Mouse (Mus musculus) kidney, postnatal 0 days (tissue): Measurements from ENCODE around the gene Crebl2. TPM values are rescaled to one million over a fixed set of nuclear protein-coding genes. Genes with fewer than 3 reads are reported as not detected.
A peak's percentile ranks its signal among the peaks of the same experiment; 100 is the strongest.

Experiments used
- ATAC-seq: fragments of 200-750 bp; cut with Nextera tagmentation; replicated peaks from 2 replicates; pipeline ENCODE4 v1.8.0; 2017; ENCODE audit warnings: low read depth, moderate number of reproducible peaks, moderate TSS enrichment, moderate library complexity; ENCODE audit not compliant: low FRiP score
- DNase-seq: peaks from one replicate; pipeline ENCODE4 v3.0.0-alpha.2; 2016; ENCODE audit warnings: low spot score
- H3K27ac ChIP-seq: fragments of 300-500 bp; sonication (generic); 2 replicates; pipeline ENCODE4 v1.5.1; 2014; ENCODE audit warnings: mild to moderate bottlenecking
- H3K27me3 ChIP-seq: fragments of 300-500 bp; sonication (generic); 2 replicates; pipeline ENCODE4 v1.6.1; 2014; ENCODE audit warnings: low read length, mixed read lengths; ENCODE audit not compliant: insufficient read depth
- H3K36me3 ChIP-seq: fragments of 300-500 bp; sonication (generic); 2 replicates; pipeline ENCODE4 v1.6.1; 2014; ENCODE audit warnings: low read length, mixed read lengths; ENCODE audit not compliant: insufficient read depth
- H3K4me1 ChIP-seq: fragments of 300-500 bp; sonication (generic); replicated peaks from 2 replicates; pipeline ENCODE4 v1.6.1; 2014; ENCODE audit warnings: antibody characterized with exemption, low read length, mixed read lengths; ENCODE audit not compliant: insufficient read depth
- H3K4me2 ChIP-seq: fragments of 300-500 bp; sonication (generic); 2 replicates; pipeline ENCODE4 v1.6.1; 2014; ENCODE audit warnings: mild to moderate bottlenecking, low read length, moderate library complexity, mixed read lengths
- H3K4me3 ChIP-seq: fragments of 300-500 bp; sonication (generic); replicated peaks from 2 replicates; pipeline ENCODE4 v1.5.1; 2014; ENCODE audit warnings: low read depth, low read length
- H3K9ac ChIP-seq: fragments of 300-500 bp; sonication (generic); 2 replicates; pipeline ENCODE4 v1.6.1; 2014; ENCODE audit warnings: low read depth, low read length
- H3K9me3 ChIP-seq: fragments of 300-500 bp; sonication (generic); replicated peaks from 2 replicates; pipeline ENCODE4 v1.6.1; 2016; ENCODE audit warnings: low read length, inconsistent platforms, mixed read lengths
- CTCF ChIP-seq: IDR thresholded peaks from 2 replicates; pipeline ENCODE4 v1.5.1; 2016; ENCODE audit warnings: antibody characterized with exemption, low read depth, mild to moderate bottlenecking, moderate library complexity
- WGBS: fragments of 180-500 bp; shearing (Covaris S2); extraction: QIAGEN DNeasy Blood & Tissue Kit; methylation state at CpG from one replicate; pipeline ENCODE4 v1.1.7; 2014; 5-methylcytosine and 5-hydroxymethylcytosine counted together
- polyA plus RNA-seq: library from polyadenylated mRNA; unstranded; fragments of >200 nt; fragmentation: Nextera tagmentation; extraction: Ambion mirVana; gene quantifications from 2 replicates; pipeline ENCODE4 v1.2.1, GENCODE M21; 2015

Gene Crebl2
- polyA plus RNA-seq, 1 experiment from 2014 or later, result 5.6 TPM

DNA sequence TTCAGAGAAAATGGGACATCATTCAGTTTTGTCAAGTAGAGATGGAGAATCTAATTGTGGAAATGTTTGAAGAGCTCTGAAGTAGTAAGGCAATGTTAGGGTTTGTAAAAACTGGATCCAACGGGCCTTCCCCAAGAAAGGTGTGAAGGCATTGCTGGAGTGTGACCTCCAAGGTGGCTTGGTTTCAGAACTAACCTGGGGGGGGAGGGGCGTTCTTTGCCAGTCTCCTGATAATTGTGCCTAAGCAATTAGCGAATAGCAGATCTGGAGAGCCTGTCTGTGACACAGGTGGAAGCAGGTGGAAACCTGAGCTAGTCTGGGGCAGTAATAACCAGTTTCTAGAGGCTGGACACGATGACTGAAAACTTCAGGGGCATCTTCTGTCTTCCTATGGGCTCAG lies 15.8 kb downstream of the Crebl2 start:
- 64% methylated on average over 4 of the region's 4 CpGs for WGBS
- no peak for DNase-seq
- Histone ChIP-seq H3K9ac (no peak overlapping the region), H3K4me1 (no peaks in the 10 kb centered on the region), H3K4me3 (no peak overlapping the region), H3K9me3 (no peaks in the 10 kb centered on the region), H3K27ac (no peak overlapping the region), H3K4me2 (no peak overlapping the region), H3K36me3 (0 out of 2 replicates have a peak, but pooled peaks cover 4% of the 10 kb centered on the region), H3K27me3 (no peaks in the 10 kb centered on the region)
- ATAC-seq, result no peak
- TF ChIP-seq CTCF, result no peak

DNA sequence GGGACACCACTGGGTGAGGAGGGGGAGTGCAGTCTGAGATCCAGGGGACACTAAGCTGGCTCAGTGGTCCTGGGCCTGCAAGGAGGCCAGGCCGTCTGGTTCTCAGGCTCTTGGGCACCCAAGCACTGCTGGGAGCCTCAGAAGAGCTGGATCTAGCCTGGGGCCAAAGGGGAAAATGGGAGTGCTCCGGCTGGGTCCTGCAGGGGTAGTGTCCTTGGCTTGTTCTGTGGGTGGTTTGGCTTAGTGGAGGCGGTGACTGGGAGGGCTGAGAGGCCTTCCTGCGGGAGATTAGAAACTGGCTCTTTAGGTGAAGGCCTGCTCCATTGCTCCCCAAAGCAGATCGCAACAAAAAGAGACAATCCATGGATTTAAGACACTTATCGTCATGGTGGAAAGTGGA lies 16.4 kb downstream of the Crebl2 start:
- no peaks in the 10 kb centered on the region for H3K4me1 ChIP-seq
- H3K27me3 ChIP-seq, result no peaks in the 10 kb centered on the region
- no peak for DNase-seq
- WGBS, result 81% methylated on average over 6 of the region's 6 CpGs
- ATAC-seq, result no peak
- H3K4me2 ChIP-seq, result no peak overlapping the region
- H3K4me3 ChIP-seq, result no peak overlapping the region
- no peak overlapping the region for H3K27ac ChIP-seq
- H3K9ac ChIP-seq, result no peak overlapping the region
- no peak for TF ChIP-seq CTCF
- no peaks in the 10 kb centered on the region for H3K9me3 ChIP-seq
- H3K36me3 ChIP-seq, result peaks cover 8% of the 10 kb centered on the region; the same call in 1 of the 2 replicates

DNA sequence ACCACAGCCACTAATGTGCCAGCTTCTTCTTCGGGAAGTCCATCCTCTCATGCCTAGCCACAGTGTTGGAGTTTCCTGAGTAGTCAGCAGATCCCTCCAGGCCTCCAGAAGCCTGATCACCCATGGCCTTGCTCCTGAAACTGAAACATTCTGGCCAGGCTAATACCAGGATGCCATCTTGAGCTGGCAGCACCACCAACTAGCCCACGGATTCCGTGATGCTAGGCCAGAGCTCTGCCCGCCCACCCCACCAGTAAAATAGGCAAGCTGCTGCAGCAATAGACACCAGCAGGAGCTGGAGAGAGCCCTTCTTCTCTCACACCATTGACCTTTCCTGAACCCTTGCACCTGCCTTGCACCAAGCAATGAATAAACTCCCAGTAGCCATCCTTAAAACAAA lies 17.6 kb downstream of the Crebl2 start:
- DNase-seq (no peak), ATAC-seq (no peak)
- WGBS, result 84% methylated on average over 4 of the region's 4 CpGs
- Histone ChIP-seq H3K4me3 (no peak overlapping the region), H3K36me3 (peaks cover 8% of the 10 kb centered on the region; the same call in 1 of the 2 replicates), H3K4me1 (no peaks in the 10 kb centered on the region), H3K4me2 (no peak overlapping the region), H3K9ac (no peak overlapping the region), H3K27me3 (no peaks in the 10 kb centered on the region), H3K27ac (no peak overlapping the region), H3K9me3 (no peaks in the 10 kb centered on the region)
- no peak for TF ChIP-seq CTCF

DNA sequence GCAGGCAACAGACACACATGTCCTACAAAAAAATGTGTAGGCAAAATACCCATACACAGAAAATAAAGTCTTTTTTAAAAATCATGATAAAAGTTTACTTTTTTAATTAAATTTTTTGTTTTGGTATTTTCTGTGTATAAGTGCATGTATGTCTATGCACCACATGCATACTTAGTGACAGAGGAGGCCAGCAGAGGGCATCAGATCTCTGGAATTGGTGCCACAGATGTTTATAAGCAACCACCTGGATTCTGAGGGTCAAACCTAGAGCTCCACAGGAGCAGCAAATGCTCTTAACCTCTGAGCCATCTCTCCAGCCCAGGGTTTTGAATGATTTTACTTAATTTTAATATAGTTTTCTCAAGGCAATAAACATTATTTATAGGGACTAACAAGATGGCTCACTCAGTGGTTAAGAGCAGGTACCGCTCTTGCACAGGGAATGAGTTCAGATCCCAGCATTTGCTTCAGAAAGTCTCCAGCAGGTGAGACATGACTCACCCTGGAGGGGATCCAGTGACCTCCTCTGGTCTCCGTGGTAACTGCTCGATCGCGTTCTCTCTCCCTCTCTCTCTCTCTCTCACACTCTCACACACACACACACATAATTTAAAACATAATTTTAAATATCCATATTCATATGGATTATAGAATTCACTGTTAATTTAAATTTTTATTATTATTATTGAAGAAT lies 18.4 kb downstream of the Crebl2 start:
- WGBS, result 74% methylated on average over 5 of the region's 5 CpGs
- DNase-seq, result peak; percentile 51

DNA sequence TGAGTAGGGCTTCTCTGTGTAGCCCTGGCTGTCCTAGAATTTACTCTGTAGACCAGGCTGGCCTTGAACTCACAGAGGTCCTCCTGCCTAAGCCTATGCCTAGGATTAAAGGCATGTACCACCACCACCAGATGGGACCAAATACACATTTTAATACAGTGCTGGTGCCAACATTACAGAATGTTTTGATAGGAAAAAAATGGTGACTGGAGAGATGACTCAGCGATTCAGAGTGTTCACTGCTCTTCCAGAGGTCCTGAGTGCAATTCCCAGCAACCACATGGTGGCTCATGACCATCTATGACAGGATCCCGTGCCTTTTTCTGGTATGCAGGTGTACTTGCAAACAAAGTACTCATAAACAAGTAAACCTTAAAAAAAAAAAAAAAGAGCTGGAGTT lies 19.5 kb downstream of the Crebl2 start:
- Histone ChIP-seq H3K36me3 (peaks cover 12% of the 10 kb centered on the region; the same call in 1 of the 2 replicates), H3K27ac (no peak overlapping the region), H3K27me3 (no peaks in the 10 kb centered on the region), H3K9me3 (no peaks in the 10 kb centered on the region), H3K4me3 (no peak overlapping the region), H3K9ac (no peak overlapping the region), H3K4me1 (no peaks in the 10 kb centered on the region), H3K4me2 (no peak overlapping the region)
- ATAC-seq, result no peak
- TF ChIP-seq CTCF, result no peak
- WGBS, result 84% methylated on average over 2 of the region's 2 CpGs
- DNase-seq, result no peak

More for the DNA sequence above, 18.4 kb downstream of the Crebl2 start:
- H3K9me3 ChIP-seq, result no peaks in the 10 kb centered on the region
- peaks cover 12% of the 10 kb centered on the region; the same call in 1 of the 2 replicates for H3K36me3 ChIP-seq
- no peak overlapping the region for H3K9ac ChIP-seq
- peak; percentile 64 for TF ChIP-seq CTCF
- no peaks in the 10 kb centered on the region for H3K4me1 ChIP-seq
- no peak overlapping the region for H3K4me2 ChIP-seq
- no peak for ATAC-seq
- H3K27me3 ChIP-seq, result no peaks in the 10 kb centered on the region
- no peak overlapping the region for H3K27ac ChIP-seq
- no peak overlapping the region for H3K4me3 ChIP-seq

DNA sequence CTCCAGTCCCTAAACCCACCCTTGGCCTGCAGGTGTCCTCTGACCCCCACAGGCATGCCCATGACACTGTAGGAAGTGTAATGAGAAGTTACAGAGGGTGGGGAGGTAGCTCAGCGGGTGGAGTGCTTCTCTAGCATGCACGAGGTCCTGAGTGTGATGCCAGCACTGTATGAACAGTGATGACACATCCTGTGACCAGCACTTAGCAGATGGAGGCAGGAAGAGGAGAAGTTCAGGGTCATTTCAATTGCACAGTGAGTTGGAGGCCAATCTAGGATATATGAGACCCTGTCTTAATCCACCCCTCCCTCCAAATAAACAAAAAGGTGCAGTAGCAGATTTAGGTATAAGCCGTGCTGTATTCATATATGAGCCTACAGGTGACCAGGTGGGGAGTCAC lies 20.0 kb downstream of the Crebl2 start:
- Histone ChIP-seq H3K9ac (no peak overlapping the region), H3K4me2 (no peak overlapping the region), H3K27me3 (no peaks in the 10 kb centered on the region), H3K9me3 (no peaks in the 10 kb centered on the region), H3K4me3 (no peak overlapping the region), H3K4me1 (no peaks in the 10 kb centered on the region), H3K27ac (no peak overlapping the region), H3K36me3 (peaks cover 12% of the 10 kb centered on the region; the same call in 1 of the 2 replicates)
- ATAC-seq (no peak), DNase-seq (no peak)
- TF ChIP-seq CTCF, result no peak
- 86% methylated on average over 3 of the region's 3 CpGs for WGBS
